Mouse (Mus musculus): ENCODE data around the gene Hist1h4h.
"Not testable (repeated sequence)": the region's sequence is repeated elsewhere in the genome, so short reads cannot be mapped to it uniquely, and the experiment has no call there.

The Hist1h4h gene

GRCm38 (mm10) chr13:23555839-23556416 lies 25.1 kb downstream of the Hist1h4h start:
- peak; percentile 68 for DNase-seq

- no peak for DNase-seq
Measured at GRCm38 (mm10) chr13:23556906-23557305, 26.1 kb downstream of the Hist1h4h start.

- DNase-seq: not testable (repeated sequence)
Measured at GRCm38 (mm10) chr13:23560699-23561098, 29.8 kb downstream of the Hist1h4h start.

- not testable (repeated sequence) for DNase-seq
Measured at GRCm38 (mm10) chr13:23561531-23561882, 30.7 kb downstream of the Hist1h4h start.

- DNase-seq: peak; percentile 93
Measured at GRCm38 (mm10) chr13:23561883-23562659, 31.2 kb downstream of the Hist1h4h start, which contains the start of gene Hist1h3e. Gene Hist1h3e, minus strand, starts transcription at chr13:23562369.

GRCm38 (mm10) chr13:23562699-23563462 lies 32.0 kb downstream of the Hist1h4h start:
- DNase-seq: no peak

GRCm38 (mm10) chr13:23564482-23564881 lies 33.6 kb downstream of the Hist1h4h start:
- DNase-seq: no peak

GRCm38 (mm10) chr13:23570261-23571021 lies 39.6 kb downstream of the Hist1h4h start:
- DNase-seq: not testable (repeated sequence)

GRCm38 (mm10) chr13:23571022-23571503 lies 40.2 kb downstream of the Hist1h4h start, which contains the start of the genes Hist1h2ae and Hist1h2bg:
Gene Hist1h2ae, minus strand, starts transcription at chr13:23571220.
Gene Hist1h2bg, plus strand, starts transcription at chr13:23571396.
- peak; percentile 60 for DNase-seq

GRCm38 (mm10) chr13:23571504-23572217 lies 40.8 kb downstream of the Hist1h4h start:
- not testable (repeated sequence) for DNase-seq

GRCm38 (mm10) chr13:23572218-23573033 lies 41.6 kb downstream of the Hist1h4h start:
- DNase-seq: no peak

GRCm38 (mm10) chr13:23573034-23573897 lies 42.4 kb downstream of the Hist1h4h start:
- DNase-seq: not testable (repeated sequence)

- peak; percentile 85 for DNase-seq
Measured at GRCm38 (mm10) chr13:23573898-23574524, 43.2 kb downstream of the Hist1h4h start, which contains the start of the genes Hist1h2bf and Hist1h2ad. Gene Hist1h2bf, minus strand, starts transcription at chr13:23574196. Gene Hist1h2ad, plus strand, starts transcription at chr13:23574381.

- DNase-seq: not testable (repeated sequence)
Measured at GRCm38 (mm10) chr13:23574546-23575170, 43.8 kb downstream of the Hist1h4h start.

- no peak for DNase-seq
Measured at GRCm38 (mm10) chr13:23575271-23575851, 44.5 kb downstream of the Hist1h4h start, which contains the start of gene Hist1h3d. Gene Hist1h3d, plus strand, starts transcription at chr13:23575763.

GRCm38 (mm10) chr13:23575864-23576313 lies 45.0 kb downstream of the Hist1h4h start:
- DNase-seq: not testable (repeated sequence)

- no peak for DNase-seq
Measured at GRCm38 (mm10) chr13:23576351-23576881, 45.6 kb downstream of the Hist1h4h start.
